Mouse (Mus musculus): ENCODE measurements around the gene Aadacl3. TPM values are rescaled to one million over a fixed set of nuclear protein-coding genes. Genes with fewer than 3 reads are reported as not detected.
A peak's percentile ranks its signal among the peaks of the same experiment; 100 is the strongest.

The Aadacl3 gene
- polyA plus RNA-seq (2014; fragmentation: Nextera tagmentation; extraction: Ambion mirVana): not detected in 2 replicates

DNA sequence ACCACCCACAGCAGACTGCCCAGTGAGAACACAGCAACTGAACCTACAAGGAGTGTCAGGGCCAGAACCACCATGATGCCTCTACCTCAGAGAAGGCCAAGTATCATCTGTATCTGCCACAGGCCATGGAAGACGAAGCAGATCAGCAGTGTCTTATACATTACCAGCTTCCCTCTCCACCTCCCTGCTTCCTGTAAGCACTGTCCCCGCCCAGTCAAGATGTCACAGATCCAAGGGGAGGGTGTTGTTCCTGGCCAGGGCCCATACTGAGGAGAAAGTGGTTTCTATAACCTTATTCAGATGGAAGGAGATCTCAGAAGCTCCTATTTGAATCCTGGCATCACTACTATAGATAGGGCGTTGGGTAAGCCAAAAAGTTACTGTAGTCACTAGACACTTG lies at the start of gene Aadacl3:
Gene Aadacl3, minus strand, starts transcription at position 101 of the 400 bp plus-strand sequence.
- Histone ChIP-seq H3K9ac (ENCODE audit: low read depth, low read length) (no peak within 1 kb of the TSS), H3K4me2 (no peak within 1 kb of the TSS), H3K36me3 (ENCODE audit: control insufficient read depth, insufficient read depth, low read length) (no peaks in the 10 kb centered on the region), H3K9me3 (ENCODE audit: control insufficient read depth, low read length) (no peaks in the 10 kb centered on the region), H3K27ac (ENCODE audit: low read depth, low read length) (no peak within 1 kb of the TSS), H3K4me3 (ENCODE audit: low read depth, low read length) (no peak within 1 kb of the TSS), H3K27me3 (replicated peaks; ENCODE audit: control insufficient read depth, insufficient read depth, low read length) (no peaks in the 10 kb centered on the region), H3K4me1 (replicated peaks; ENCODE audit: control insufficient read depth, insufficient read depth, low read length) (no peaks in the 10 kb centered on the region)
- DNase-seq (ENCODE audit: low spot score): no peak
- 0 out of 2 replicates have a peak, but pooled peaks have one; percentile 20 for ATAC-seq (replicated peaks; ENCODE audit: low FRiP score)
- WGBS: 58% methylated on average over 3 of the region's 3 CpGs

DNA sequence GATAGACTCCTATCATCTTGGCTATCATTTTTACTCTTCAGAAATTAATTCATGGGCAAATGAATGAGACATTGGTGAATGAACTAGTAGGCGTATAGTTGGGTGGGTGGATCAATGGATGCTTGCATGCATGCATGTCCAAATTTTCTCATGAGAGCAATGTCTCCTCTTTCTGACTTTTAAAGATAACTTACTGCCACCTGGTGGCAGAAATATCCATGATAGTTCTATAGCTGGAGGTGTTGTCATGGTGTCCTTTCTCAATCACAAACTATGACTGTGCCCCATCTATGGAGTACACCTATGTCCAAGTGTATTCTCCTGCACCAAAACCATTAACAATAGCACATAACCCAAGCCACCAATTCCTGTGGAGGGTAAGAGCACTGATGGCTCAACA lies 43.0 kb upstream of the Aadacl3 start:
- Histone ChIP-seq H3K27ac (ENCODE audit: low read depth, low read length) (no peak overlapping the region), H3K4me1 (replicated peaks; ENCODE audit: control insufficient read depth, insufficient read depth, low read length) (no peaks in the 10 kb centered on the region), H3K9ac (ENCODE audit: low read depth, low read length) (no peak overlapping the region), H3K27me3 (replicated peaks; ENCODE audit: control insufficient read depth, insufficient read depth, low read length) (no peaks in the 10 kb centered on the region), H3K4me3 (ENCODE audit: low read depth, low read length) (no peak overlapping the region), H3K4me2 (no peak overlapping the region), H3K9me3 (ENCODE audit: control insufficient read depth, low read length) (no peaks in the 10 kb centered on the region), H3K36me3 (ENCODE audit: control insufficient read depth, insufficient read depth, low read length) (no peaks in the 10 kb centered on the region)
- 70% methylated on average over 1 of the region's 1 CpGs for WGBS
- DNase-seq (ENCODE audit: low spot score) (no peak), ATAC-seq (replicated peaks; ENCODE audit: low FRiP score) (no peak)

DNA sequence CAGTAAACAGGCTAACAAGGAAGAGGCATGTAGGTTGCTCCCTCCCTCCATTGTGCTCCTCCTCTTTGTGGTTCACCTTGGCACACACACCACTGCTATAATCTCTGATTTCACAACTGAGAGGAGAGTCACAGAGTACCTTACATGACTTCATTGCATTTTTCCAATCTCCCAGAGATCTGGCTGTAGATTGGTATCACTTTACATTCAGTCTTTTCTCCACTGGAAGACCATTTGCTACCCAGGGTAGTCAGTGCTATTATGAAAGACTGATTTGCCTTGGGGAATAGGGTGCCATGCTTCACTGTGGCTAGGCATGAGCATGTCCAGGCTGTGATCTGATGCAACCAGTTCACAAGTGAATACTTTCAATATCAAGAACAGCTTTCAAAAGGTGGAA lies 29.8 kb upstream of the Aadacl3 start:
- Histone ChIP-seq H3K36me3 (ENCODE audit: control insufficient read depth, insufficient read depth, low read length) (no peaks in the 10 kb centered on the region), H3K4me3 (ENCODE audit: low read depth, low read length) (no peak overlapping the region), H3K4me2 (no peak overlapping the region), H3K27me3 (replicated peaks; ENCODE audit: control insufficient read depth, insufficient read depth, low read length) (no peaks in the 10 kb centered on the region), H3K9me3 (ENCODE audit: control insufficient read depth, low read length) (no peaks in the 10 kb centered on the region; the same call in 1 of the 2 replicates), H3K9ac (ENCODE audit: low read depth, low read length) (no peak overlapping the region), H3K27ac (ENCODE audit: low read depth, low read length) (no peak overlapping the region), H3K4me1 (replicated peaks; ENCODE audit: control insufficient read depth, insufficient read depth, low read length) (no peaks in the 10 kb centered on the region)
- DNase-seq (ENCODE audit: low spot score) (no peak), ATAC-seq (replicated peaks; ENCODE audit: low FRiP score) (no peak)

DNA sequence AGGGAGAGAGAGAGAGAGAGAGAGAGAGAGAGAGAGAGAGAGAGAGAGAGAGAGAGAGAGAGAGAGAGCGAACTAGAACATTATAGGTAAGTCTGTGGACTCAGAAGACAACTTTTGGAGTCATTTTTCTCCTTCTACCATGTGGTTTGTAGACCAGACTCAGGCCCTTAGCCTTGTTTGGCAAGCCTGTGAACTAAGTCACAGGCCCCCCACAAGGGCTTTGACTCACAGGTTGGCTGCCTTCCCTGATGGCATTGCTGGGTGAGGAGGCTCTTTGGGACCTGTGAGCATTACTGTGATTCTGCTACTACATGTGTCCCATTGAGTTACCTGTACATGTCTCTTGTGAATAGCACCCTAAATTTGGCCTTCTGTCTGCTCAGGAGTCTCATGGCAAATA lies 4.5 kb upstream of the Aadacl3 start:
- 63% methylated on average over 1 of the region's 1 CpGs for WGBS
- Histone ChIP-seq H3K27me3 (replicated peaks; ENCODE audit: control insufficient read depth, insufficient read depth, low read length) (no peaks in the 10 kb centered on the region), H3K4me3 (ENCODE audit: low read depth, low read length) (no peak overlapping the region), H3K9me3 (ENCODE audit: control insufficient read depth, low read length) (no peaks in the 10 kb centered on the region), H3K4me2 (no peak overlapping the region), H3K36me3 (ENCODE audit: control insufficient read depth, insufficient read depth, low read length) (no peaks in the 10 kb centered on the region), H3K4me1 (replicated peaks; ENCODE audit: control insufficient read depth, insufficient read depth, low read length) (no peaks in the 10 kb centered on the region), H3K9ac (ENCODE audit: low read depth, low read length) (no peak overlapping the region), H3K27ac (ENCODE audit: low read depth, low read length) (no peak overlapping the region)
- ATAC-seq (replicated peaks; ENCODE audit: low FRiP score): no peak
- no peak for DNase-seq (ENCODE audit: low spot score)

DNA sequence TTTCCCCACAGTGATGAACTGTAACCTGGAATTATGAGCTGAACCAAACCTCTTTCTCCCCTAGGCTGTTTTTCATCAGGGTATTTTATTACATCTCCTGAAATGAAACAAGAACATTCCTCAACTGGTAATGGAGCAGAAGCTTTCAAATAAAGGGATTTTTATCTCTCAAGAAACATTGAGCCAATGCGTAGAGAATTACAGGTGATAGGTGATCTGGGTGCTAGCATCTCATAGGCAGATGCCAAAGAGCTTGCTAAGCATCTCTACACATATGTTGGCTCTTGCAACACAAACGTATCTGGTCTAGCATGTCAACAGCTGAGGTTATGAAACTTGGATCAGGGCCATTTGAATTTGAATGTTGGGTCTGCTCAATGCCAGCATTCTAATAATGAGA lies 1.6 kb upstream of the Aadacl3 start:
- no peaks in the 10 kb centered on the region for H3K9me3 ChIP-seq (ENCODE audit: control insufficient read depth, low read length)
- no peaks in the 10 kb centered on the region for H3K4me1 ChIP-seq (replicated peaks; ENCODE audit: control insufficient read depth, insufficient read depth, low read length)
- no peaks in the 10 kb centered on the region for H3K27me3 ChIP-seq (replicated peaks; ENCODE audit: control insufficient read depth, insufficient read depth, low read length)
- no peak overlapping the region for H3K4me2 ChIP-seq
- H3K4me3 ChIP-seq (ENCODE audit: low read depth, low read length): no peak overlapping the region
- DNase-seq (ENCODE audit: low spot score): no peak
- no peak overlapping the region for H3K27ac ChIP-seq (ENCODE audit: low read depth, low read length)
- 76% methylated on average over 2 of the region's 2 CpGs for WGBS
- H3K36me3 ChIP-seq (ENCODE audit: control insufficient read depth, insufficient read depth, low read length): no peaks in the 10 kb centered on the region
- no peak overlapping the region for H3K9ac ChIP-seq (ENCODE audit: low read depth, low read length)
- ATAC-seq (replicated peaks; ENCODE audit: low FRiP score): no peak

DNA sequence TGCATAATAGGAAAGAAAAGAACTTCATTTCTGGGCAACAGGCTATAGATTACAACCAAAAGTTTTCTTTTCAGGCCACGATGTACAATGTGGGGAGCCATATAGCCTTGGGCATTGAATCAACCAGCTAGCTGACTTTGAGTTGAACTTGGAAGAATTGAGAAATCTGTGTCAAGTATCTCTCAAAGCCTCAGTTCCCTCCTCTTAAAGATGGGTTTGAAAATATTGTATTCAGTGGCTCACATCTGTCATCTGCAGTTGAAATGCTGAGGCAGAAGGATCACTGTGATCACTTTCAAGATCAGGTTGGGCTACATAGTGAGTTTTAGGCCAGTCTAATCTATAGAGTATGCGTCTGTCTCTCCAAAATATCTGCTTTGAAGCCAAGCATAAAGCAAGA lies 10.3 kb downstream of the Aadacl3 start, which contains the start of gene Gm9944:
Gene Gm9944, minus strand, starts transcription at position 101 of the 400 bp plus-strand sequence.
- H3K4me2 ChIP-seq: no peak within 1 kb of the TSS
- no peaks in the 10 kb centered on the region for H3K27me3 ChIP-seq (replicated peaks; ENCODE audit: control insufficient read depth, insufficient read depth, low read length)
- H3K4me3 ChIP-seq (ENCODE audit: low read depth, low read length): no peak within 1 kb of the TSS
- H3K4me1 ChIP-seq (replicated peaks; ENCODE audit: control insufficient read depth, insufficient read depth, low read length): no peaks in the 10 kb centered on the region
- ATAC-seq (replicated peaks; ENCODE audit: low FRiP score): no peak
- no peaks in the 10 kb centered on the region for H3K9me3 ChIP-seq (ENCODE audit: control insufficient read depth, low read length)
- H3K27ac ChIP-seq (ENCODE audit: low read depth, low read length): no peak within 1 kb of the TSS
- H3K36me3 ChIP-seq (ENCODE audit: control insufficient read depth, insufficient read depth, low read length): no peaks in the 10 kb centered on the region
- no peak within 1 kb of the TSS for H3K9ac ChIP-seq (ENCODE audit: low read depth, low read length)
- no peak for DNase-seq (ENCODE audit: low spot score)
- 61% methylated on average over 2 of the region's 2 CpGs for WGBS

DNA sequence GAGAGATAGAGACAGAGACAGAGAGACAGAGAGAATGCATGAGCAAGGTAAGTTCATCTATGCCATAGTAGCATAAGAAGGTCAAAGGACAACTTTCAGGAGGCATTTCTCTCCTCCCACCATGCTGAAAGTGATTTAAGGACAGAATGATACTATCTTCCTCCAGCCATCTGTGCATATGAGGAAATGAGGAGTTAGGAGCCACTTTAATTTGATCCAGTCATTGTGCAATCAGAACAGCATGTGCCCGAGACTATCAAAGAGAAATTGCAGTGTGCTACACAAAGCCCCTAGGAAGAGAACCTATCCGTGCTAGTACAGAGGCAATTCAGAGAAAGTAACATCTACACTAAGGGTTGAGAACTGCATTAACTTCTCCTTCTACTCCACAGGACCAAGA lies 15.0 kb downstream of the Aadacl3 start:
- no peak for ATAC-seq (replicated peaks; ENCODE audit: low FRiP score)
- no peaks in the 10 kb centered on the region for H3K27me3 ChIP-seq (replicated peaks; ENCODE audit: control insufficient read depth, insufficient read depth, low read length)
- WGBS: 74% methylated on average over 2 of the region's 2 CpGs
- no peaks in the 10 kb centered on the region for H3K9me3 ChIP-seq (ENCODE audit: control insufficient read depth, low read length)
- H3K27ac ChIP-seq (ENCODE audit: low read depth, low read length): no peak overlapping the region
- H3K4me3 ChIP-seq (ENCODE audit: low read depth, low read length): no peak overlapping the region
- H3K4me1 ChIP-seq (replicated peaks; ENCODE audit: control insufficient read depth, insufficient read depth, low read length): no peaks in the 10 kb centered on the region
- no peak overlapping the region for H3K4me2 ChIP-seq
- no peak for DNase-seq (ENCODE audit: low spot score)
- no peaks in the 10 kb centered on the region for H3K36me3 ChIP-seq (ENCODE audit: control insufficient read depth, insufficient read depth, low read length)
- H3K9ac ChIP-seq (ENCODE audit: low read depth, low read length): no peak overlapping the region

DNA sequence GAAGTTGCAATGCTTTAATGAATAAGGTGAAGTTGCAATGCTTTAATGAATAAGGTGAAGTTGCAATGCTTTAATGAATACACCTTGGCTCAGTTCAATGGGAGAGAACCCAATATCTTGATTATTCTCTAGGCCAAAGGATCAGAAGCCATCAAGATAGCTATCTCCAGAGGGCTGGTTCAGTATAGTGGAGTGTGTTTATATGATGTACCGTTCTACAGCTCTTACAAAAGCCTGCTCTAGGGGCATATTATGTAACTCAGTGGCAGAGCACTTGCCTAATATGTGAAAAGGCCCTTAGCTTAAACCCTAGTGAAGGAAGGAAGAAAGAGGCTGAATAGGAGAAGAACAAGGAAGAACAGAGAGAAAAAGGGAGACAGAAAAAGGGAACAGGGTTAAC lies 22.0 kb downstream of the Aadacl3 start:
- no peak for ATAC-seq (replicated peaks; ENCODE audit: low FRiP score)
- 63% methylated on average over 1 of the region's 1 CpGs for WGBS

DNA sequence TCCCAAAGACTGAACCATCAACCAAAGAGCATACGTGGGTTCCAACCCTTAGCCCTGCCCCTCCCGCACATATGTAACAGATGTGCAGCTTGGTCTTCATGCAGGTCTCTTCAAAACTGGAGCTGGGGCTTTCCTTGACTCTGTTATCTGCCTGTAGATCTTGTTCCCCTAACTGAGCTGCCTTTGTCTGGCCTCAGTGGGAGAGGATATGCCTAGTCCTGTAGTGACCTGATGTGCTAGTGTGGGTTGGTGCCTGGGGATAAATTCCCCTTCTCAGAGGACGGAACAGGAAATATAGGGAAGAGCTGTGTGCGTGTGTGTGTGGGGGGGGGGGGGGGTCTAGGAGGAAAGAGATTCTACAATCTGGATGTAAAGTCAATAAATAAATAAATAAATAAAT lies 22.5 kb downstream of the Aadacl3 start:
- Histone ChIP-seq H3K27ac (ENCODE audit: low read depth, low read length) (no peak overlapping the region), H3K4me2 (no peak overlapping the region), H3K36me3 (ENCODE audit: control insufficient read depth, insufficient read depth, low read length) (no peaks in the 10 kb centered on the region), H3K4me1 (replicated peaks; ENCODE audit: control insufficient read depth, insufficient read depth, low read length) (no peaks in the 10 kb centered on the region), H3K27me3 (replicated peaks; ENCODE audit: control insufficient read depth, insufficient read depth, low read length) (no peaks in the 10 kb centered on the region), H3K9me3 (ENCODE audit: control insufficient read depth, low read length) (no peaks in the 10 kb centered on the region), H3K9ac (ENCODE audit: low read depth, low read length) (no peak overlapping the region), H3K4me3 (ENCODE audit: low read depth, low read length) (no peak overlapping the region)
- WGBS: 77% methylated on average over 4 of the region's 4 CpGs
- DNase-seq (ENCODE audit: low spot score) (no peak), ATAC-seq (replicated peaks; ENCODE audit: low FRiP score) (no peak)

More for the DNA sequence above, 22.0 kb downstream of the Aadacl3 start:
- Histone ChIP-seq H3K4me1 (replicated peaks; ENCODE audit: control insufficient read depth, insufficient read depth, low read length) (no peaks in the 10 kb centered on the region), H3K27ac (ENCODE audit: low read depth, low read length) (no peak overlapping the region), H3K27me3 (replicated peaks; ENCODE audit: control insufficient read depth, insufficient read depth, low read length) (no peaks in the 10 kb centered on the region), H3K9me3 (ENCODE audit: control insufficient read depth, low read length) (no peaks in the 10 kb centered on the region), H3K4me2 (no peak overlapping the region), H3K9ac (ENCODE audit: low read depth, low read length) (no peak overlapping the region), H3K4me3 (ENCODE audit: low read depth, low read length) (no peak overlapping the region), H3K36me3 (ENCODE audit: control insufficient read depth, insufficient read depth, low read length) (no peaks in the 10 kb centered on the region)
- DNase-seq (ENCODE audit: low spot score): no peak

Data from liver, embryonic 11.5 days (tissue).